Mouse (Mus musculus): ENCODE results near the gene Cdh12. TPM values are rescaled to one million over a fixed set of nuclear protein-coding genes. Genes with fewer than 3 reads are reported as not detected.
"Not testable (repeated sequence)": the region's sequence is repeated elsewhere in the genome, so short reads cannot be mapped to it uniquely, and the experiment has no call there.

The Cdh12 gene
- polyA plus RNA-seq, 1 experiment from 2014 or later = 10.5 TPM

DNA sequence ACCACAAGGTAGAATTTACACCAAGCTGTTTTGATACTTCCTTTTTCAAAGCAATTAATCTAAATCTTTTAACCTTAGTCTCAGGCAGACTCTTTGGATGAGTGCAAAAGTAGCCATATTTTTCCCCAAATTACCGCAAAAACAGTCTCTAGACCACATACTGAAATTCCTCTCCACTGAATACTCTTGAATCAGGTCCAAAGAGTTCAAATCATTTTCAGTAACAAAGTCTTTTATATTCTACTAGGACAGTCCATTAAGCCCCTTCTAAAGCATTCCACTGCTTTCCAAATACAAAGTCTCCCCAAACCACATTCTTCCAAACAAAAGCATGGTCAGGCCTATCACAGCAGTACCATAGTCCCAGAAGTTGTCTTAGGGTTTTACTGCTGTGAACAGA, 848.0 kb downstream of the Cdh12 start:
- Histone ChIP-seq H3K27me3 (replicated peaks) (no peaks in the 10 kb centered on the region), H3K9ac (replicated peaks) (no peak overlapping the region), H3K4me1 (no peaks in the 10 kb centered on the region), H3K4me2 (no peak overlapping the region), H3K27ac (replicated peaks) (no peak overlapping the region), H3K36me3 (no peaks in the 10 kb centered on the region), H3K9me3 (replicated peaks) (no peaks in the 10 kb centered on the region), H3K4me3 (replicated peaks) (no peak overlapping the region)
- WGBS = 76% methylated on average over 1 of the region's 1 CpGs
- ATAC-seq (ENCODE audit: low FRiP score) = no peak

DNA sequence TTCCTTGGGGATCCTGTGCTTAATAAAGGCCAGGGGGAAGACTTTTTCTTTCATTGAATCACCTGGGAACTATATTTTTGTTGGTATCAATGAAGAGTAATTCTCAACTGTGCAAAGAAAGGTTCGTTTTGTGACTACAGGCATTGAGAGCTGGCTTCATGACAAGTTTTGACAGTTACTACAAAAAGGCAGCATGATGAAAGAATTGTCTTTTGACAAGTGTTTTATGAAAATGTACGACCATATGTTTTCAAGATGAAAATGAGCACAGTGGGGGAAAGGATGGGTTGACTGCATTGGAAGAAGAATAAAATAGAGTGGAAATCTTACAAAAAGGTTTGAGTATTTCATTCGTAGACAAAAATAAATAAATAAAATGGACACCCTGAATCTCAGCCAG, 866.4 kb downstream of the Cdh12 start:
- no peaks in the 10 kb centered on the region for H3K27me3 ChIP-seq (replicated peaks)
- WGBS = 76% methylated on average over 3 of the region's 3 CpGs
- H3K4me2 ChIP-seq = no peak overlapping the region
- no peak overlapping the region for H3K4me3 ChIP-seq (replicated peaks)
- no peaks in the 10 kb centered on the region for H3K4me1 ChIP-seq
- no peak for ATAC-seq (ENCODE audit: low FRiP score)
- H3K9me3 ChIP-seq (replicated peaks) = no peaks in the 10 kb centered on the region
- no peak overlapping the region for H3K27ac ChIP-seq (replicated peaks)
- no peaks in the 10 kb centered on the region for H3K36me3 ChIP-seq
- H3K9ac ChIP-seq (replicated peaks) = no peak overlapping the region

DNA sequence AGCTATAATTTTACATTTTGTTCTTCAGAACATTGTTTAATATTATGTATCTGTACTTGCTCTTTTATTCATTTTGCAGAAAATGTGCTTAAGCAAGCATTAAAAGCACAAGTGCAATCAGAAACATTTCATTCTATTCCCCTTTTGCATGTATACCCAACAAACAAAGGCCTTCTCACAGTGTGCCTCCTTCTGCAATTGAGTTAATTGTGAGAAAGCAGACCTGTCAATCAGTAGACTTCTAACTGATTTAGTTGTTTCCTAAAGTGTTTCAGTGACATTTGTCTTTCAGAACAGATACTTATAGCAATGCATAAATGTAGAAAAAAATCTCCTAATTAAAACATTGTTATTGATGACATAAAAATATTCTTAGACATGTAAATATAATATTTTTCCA, 894.8 kb downstream of the Cdh12 start:
- no peak overlapping the region for H3K9ac ChIP-seq (replicated peaks)
- H3K4me1 ChIP-seq = no peaks in the 10 kb centered on the region
- no peak overlapping the region for H3K4me3 ChIP-seq (replicated peaks)
- H3K9me3 ChIP-seq (replicated peaks) = no peaks in the 10 kb centered on the region
- no peak for ATAC-seq (ENCODE audit: low FRiP score)
- no peaks in the 10 kb centered on the region for H3K36me3 ChIP-seq
- no peaks in the 10 kb centered on the region for H3K27me3 ChIP-seq (replicated peaks)
- no peak overlapping the region for H3K27ac ChIP-seq (replicated peaks)
- H3K4me2 ChIP-seq = no peak overlapping the region

DNA sequence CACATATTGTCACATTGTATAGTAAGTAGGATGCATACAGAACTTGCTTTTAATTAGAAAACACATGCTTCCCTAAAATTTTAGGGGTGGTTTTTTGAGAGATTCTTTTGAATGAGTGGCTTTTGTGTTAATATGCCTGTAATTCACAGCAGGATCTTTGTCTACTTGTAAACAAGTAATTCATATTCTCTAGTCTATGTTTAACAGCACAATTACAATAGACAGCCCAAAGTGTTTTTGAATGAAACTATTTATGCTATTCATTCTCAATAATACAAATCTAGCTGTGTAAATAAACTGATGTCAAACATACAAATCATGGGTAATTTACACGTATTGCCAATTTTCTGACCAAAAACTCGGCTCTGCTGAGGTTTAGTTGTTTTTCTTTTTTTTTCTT, 895.3 kb downstream of the Cdh12 start:
- 81% methylated on average over 2 of the region's 2 CpGs for WGBS

DNA sequence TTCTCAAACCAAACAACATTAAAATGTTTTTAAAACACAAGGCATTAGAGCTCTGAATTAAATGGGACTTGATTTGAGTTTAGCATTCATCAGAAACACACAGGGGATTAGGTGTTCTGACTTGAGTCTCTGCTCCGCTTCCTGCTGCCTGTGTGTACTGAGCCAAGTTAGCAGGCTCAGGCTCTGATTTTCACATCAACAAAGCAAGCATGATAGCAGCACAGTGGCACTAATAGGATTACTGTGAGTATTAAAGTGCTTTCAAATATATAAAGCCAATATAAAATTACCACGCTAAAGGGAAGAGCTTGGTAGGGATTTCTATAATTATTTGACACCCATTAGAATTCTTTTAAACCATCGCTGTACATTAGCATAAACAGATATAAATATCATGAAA, 895.7 kb downstream of the Cdh12 start:
- H3K36me3 ChIP-seq = no peaks in the 10 kb centered on the region
- no peak overlapping the region for H3K27ac ChIP-seq (replicated peaks)
- 66% methylated on average over 3 of the region's 3 CpGs for WGBS
- ATAC-seq (ENCODE audit: low FRiP score) = no peak
- H3K27me3 ChIP-seq (replicated peaks) = no peaks in the 10 kb centered on the region
- H3K9me3 ChIP-seq (replicated peaks) = no peaks in the 10 kb centered on the region
- no peak overlapping the region for H3K9ac ChIP-seq (replicated peaks)
- no peaks in the 10 kb centered on the region for H3K4me1 ChIP-seq
- no peak overlapping the region for H3K4me2 ChIP-seq
- H3K4me3 ChIP-seq (replicated peaks) = no peak overlapping the region

More for the DNA sequence above, 895.3 kb downstream of the Cdh12 start:
- no peaks in the 10 kb centered on the region for H3K9me3 ChIP-seq (replicated peaks)
- H3K9ac ChIP-seq (replicated peaks) = no peak overlapping the region
- no peak overlapping the region for H3K4me3 ChIP-seq (replicated peaks)
- H3K36me3 ChIP-seq = no peaks in the 10 kb centered on the region
- no peaks in the 10 kb centered on the region for H3K27me3 ChIP-seq (replicated peaks)
- no peak overlapping the region for H3K27ac ChIP-seq (replicated peaks)
- no peaks in the 10 kb centered on the region for H3K4me1 ChIP-seq
- no peak overlapping the region for H3K4me2 ChIP-seq
- ATAC-seq (ENCODE audit: low FRiP score) = no peak

DNA sequence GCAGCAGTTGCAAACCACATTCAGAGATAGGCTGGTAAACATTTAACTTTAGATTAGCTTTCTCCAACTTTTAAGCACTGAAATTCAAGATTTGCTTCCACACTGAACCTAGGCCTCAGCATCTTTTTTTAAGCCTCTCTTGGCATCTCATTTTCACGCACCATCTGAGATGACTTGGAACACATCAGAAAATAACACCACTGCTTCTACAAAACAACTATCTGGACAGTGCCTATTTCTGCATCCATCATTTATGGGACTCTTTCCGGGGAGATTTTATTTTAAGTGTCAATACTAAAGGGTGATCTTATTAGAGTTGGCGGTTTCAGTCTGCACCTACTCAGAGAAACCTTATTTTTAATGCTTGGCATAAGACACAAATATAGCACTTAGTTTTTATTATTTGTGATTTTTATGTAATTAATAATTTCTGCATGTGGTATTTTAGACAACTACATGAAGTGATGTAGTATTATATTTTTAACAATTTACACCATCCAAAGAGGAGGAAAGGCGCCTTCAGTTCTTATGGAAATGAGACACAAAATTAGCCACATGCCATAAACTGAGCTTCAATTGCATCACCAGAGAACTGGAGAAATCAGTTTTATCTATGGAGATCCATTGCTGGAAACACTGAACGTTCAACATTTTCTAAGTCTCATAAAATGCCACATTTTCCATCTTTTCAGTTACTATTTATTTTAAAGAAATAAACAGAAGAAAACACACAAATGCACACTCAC, 906.5 kb downstream of the Cdh12 start:
- Histone ChIP-seq H3K4me1 (no peaks in the 10 kb centered on the region), H3K9ac (replicated peaks) (no peak overlapping the region), H3K4me2 (no peak overlapping the region), H3K36me3 (no peaks in the 10 kb centered on the region), H3K27ac (replicated peaks) (no peak overlapping the region), H3K27me3 (replicated peaks) (no peaks in the 10 kb centered on the region), H3K9me3 (replicated peaks) (no peaks in the 10 kb centered on the region), H3K4me3 (replicated peaks) (no peak overlapping the region)
- WGBS = 82% methylated on average over 5 of the region's 5 CpGs
- no peak for ATAC-seq (ENCODE audit: low FRiP score)

DNA sequence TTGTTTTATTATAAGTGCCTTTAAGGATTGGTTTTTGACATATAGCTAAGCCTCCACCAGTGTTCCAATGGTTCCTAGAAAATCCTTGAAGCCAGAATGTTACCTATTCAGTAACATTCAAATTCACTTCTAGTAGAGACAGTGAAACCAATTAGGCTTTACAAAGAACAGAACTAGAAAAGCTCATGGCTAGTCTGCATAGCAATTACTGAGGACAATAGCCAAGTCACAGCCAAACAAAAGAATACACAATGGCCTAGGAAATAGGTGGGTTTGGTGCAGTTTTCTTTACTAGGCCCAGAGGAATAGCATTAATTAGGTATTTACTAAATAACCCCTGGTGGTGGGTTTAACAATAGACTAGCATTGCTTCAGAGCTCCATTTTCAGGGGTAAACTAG, 917.3 kb downstream of the Cdh12 start:
- Histone ChIP-seq H3K27ac (replicated peaks) (no peak overlapping the region), H3K9me3 (replicated peaks) (no peaks in the 10 kb centered on the region; the same call in 1 of the 2 replicates), H3K4me1 (no peaks in the 10 kb centered on the region), H3K36me3 (no peaks in the 10 kb centered on the region), H3K27me3 (replicated peaks) (no peaks in the 10 kb centered on the region), H3K4me2 (no peak overlapping the region), H3K9ac (replicated peaks) (no peak overlapping the region), H3K4me3 (replicated peaks) (no peak overlapping the region)
- no peak for ATAC-seq (ENCODE audit: low FRiP score)

DNA sequence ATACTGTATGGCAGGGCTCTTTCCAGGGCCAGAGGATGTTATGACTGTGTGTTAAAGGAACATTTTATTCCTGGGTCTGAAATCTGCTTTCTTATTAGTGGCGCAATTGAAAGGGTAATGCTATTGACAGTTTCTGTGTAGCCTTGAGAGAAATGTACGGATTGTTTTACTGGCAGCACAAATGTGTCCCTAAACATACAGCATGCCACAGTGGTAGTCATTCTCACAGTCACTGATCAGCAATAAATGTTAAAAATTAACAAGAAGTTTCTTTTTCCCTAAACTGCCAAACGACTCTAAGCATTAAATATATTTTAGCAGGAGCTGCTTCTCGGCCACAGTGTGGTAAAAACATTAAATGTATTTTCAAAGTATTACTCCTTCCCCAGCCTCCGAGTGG, 926.4 kb downstream of the Cdh12 start:
- Histone ChIP-seq H3K27ac (replicated peaks) (no peak overlapping the region), H3K4me2 (no peak overlapping the region), H3K27me3 (replicated peaks) (no peaks in the 10 kb centered on the region), H3K9me3 (replicated peaks) (no peaks in the 10 kb centered on the region), H3K9ac (replicated peaks) (no peak overlapping the region), H3K4me3 (replicated peaks) (no peak overlapping the region), H3K4me1 (peaks cover 8% of the 10 kb centered on the region; the same call in 1 of the 2 replicates), H3K36me3 (no peaks in the 10 kb centered on the region)
- 43% methylated on average over 5 of the region's 5 CpGs for WGBS
- ATAC-seq (ENCODE audit: low FRiP score) = peak; percentile 66

DNA sequence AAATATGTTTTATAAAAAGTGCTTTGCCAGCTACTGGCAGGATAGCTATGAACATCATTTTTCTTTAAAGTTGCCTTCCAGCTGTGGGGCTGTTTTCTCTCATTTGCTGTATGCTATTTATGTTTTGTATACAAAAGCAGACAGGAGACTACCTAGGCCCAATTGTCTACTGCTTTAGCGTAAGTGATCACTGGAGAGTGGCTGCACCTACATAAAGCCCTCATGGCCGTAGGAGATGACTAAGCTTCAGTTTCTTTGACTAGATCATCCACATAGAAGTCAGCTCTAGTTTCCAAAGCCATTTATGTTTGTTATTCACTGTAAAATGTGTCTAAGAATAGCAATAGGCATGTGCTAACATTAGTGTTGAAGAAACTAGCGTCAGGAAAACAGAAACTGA, 926.8 kb downstream of the Cdh12 start:
- Histone ChIP-seq H3K4me1 (peaks cover 8% of the 10 kb centered on the region; the same call in 1 of the 2 replicates), H3K27ac (replicated peaks) (no peak overlapping the region), H3K36me3 (no peaks in the 10 kb centered on the region), H3K9ac (replicated peaks) (no peak overlapping the region), H3K9me3 (replicated peaks) (no peaks in the 10 kb centered on the region), H3K27me3 (replicated peaks) (no peaks in the 10 kb centered on the region), H3K4me2 (no peak overlapping the region), H3K4me3 (replicated peaks) (no peak overlapping the region)
- peak; percentile 31; the same call in 1 of the 2 replicates for ATAC-seq (ENCODE audit: low FRiP score)
- WGBS = 61% methylated on average over 3 of the region's 3 CpGs

DNA sequence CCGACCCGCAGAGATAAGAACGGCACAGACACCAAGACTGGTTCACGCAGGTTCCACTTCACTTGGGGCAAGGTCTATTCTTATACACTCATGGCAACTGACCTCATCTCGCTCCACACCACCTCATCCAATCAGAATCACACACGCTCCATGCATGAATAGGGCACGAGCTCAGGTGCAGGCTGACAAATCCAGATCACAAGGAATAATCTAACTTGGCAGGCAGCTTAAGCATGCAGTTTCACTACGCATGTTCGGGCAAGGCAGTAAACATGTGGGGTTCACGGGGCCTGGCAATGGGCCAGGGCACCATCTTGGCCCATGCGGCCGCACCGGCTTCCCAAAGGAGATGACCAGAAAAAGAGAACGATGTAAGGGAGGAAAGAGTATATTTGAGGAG, 942.4 kb downstream of the Cdh12 start:
- H3K9me3 ChIP-seq (replicated peaks); H3K4me3 ChIP-seq (replicated peaks); H3K36me3 ChIP-seq; H3K27ac ChIP-seq (replicated peaks); ATAC-seq (ENCODE audit: low FRiP score); H3K27me3 ChIP-seq (replicated peaks); H3K4me1 ChIP-seq; H3K9ac ChIP-seq (replicated peaks); H3K4me2 ChIP-seq: not testable (repeated sequence)
- WGBS = 91% methylated on average over 14 of the region's 14 CpGs

DNA sequence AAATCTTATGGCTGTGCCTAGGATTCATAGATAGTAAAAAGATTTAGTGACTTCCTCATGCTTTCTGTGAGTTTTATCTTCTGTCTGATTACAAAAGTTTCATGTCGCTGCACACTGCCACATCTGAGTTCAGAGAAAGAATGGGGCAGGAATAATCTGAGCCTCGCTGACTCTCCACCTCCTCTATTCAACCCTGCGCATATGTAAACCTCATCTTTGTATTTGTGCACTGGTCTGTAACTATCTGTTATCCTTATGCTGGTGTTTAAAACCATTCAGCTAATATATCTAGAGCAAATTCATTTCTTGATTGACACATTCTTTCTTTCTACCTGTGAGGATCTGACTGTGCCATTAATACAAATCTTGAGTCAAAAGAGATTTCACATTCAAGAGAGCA, 944.0 kb downstream of the Cdh12 start:
- WGBS = 39% methylated on average over 3 of the region's 3 CpGs
- no peaks in the 10 kb centered on the region for H3K27me3 ChIP-seq (replicated peaks)
- H3K4me2 ChIP-seq = no peak overlapping the region
- no peak overlapping the region for H3K27ac ChIP-seq (replicated peaks)
- no peak for ATAC-seq (ENCODE audit: low FRiP score)
- no peaks in the 10 kb centered on the region for H3K4me1 ChIP-seq
- H3K9ac ChIP-seq (replicated peaks) = no peak overlapping the region
- no peaks in the 10 kb centered on the region for H3K36me3 ChIP-seq
- no peaks in the 10 kb centered on the region for H3K9me3 ChIP-seq (replicated peaks)
- H3K4me3 ChIP-seq (replicated peaks) = no peak overlapping the region

DNA sequence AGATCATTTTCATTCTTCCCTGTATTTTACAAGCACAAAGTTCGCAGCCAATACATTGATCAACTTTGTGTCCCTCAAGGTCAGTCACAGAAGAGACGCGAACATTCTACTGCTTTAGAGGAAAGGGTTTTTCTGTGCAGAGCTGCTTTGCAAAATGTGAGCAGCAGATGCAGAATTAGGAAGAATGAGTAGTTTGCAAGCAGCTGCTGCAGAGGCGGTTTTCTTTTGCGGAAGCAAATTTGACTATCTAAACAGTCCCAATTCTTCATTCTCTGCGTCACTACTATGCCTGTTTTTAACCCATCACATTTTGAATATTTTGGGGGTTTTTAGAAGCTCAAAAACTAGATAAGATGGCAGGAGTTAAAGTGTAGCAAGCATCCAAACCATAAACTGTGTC, 956.1 kb downstream of the Cdh12 start:
- Histone ChIP-seq H3K9ac (replicated peaks) (no peak overlapping the region), H3K36me3 (no peaks in the 10 kb centered on the region), H3K9me3 (replicated peaks) (no peaks in the 10 kb centered on the region), H3K4me3 (replicated peaks) (no peak overlapping the region), H3K27ac (replicated peaks) (no peak overlapping the region), H3K27me3 (replicated peaks) (no peaks in the 10 kb centered on the region), H3K4me1 (no peaks in the 10 kb centered on the region), H3K4me2 (no peak overlapping the region)
- no peak for ATAC-seq (ENCODE audit: low FRiP score)
- 77% methylated on average over 6 of the region's 6 CpGs for WGBS
